Mouse (Mus musculus): ENCODE measurements around the gene Mthfsd. TPM values are rescaled to one million over a fixed set of nuclear protein-coding genes. Genes with fewer than 3 reads are reported as not detected.

Mthfsd gene
- polyA plus RNA-seq, 1 experiment from 2014 or later = 26.9 TPM

- Histone ChIP-seq H3K27ac (no peak overlapping the region), H3K4me1 (replicated peaks) (peaks cover 13% of the 10 kb centered on the region), H3K36me3 (no peaks in the 10 kb centered on the region), H3K9me3 (replicated peaks) (no peaks in the 10 kb centered on the region), H3K27me3 (peaks cover 92% of the 10 kb centered on the region), H3K9ac (no peak overlapping the region), H3K4me2 (no peak overlapping the region), H3K4me3 (replicated peaks) (no peak overlapping the region)
- DNase-seq (no peak), ATAC-seq (ENCODE audit: low read depth) (no peak)
- WGBS (ENCODE audit: insufficient replicate concordance) = 16% methylated on average over 16 of the region's 16 CpGs
These were observed 21.2 kb upstream of the Mthfsd start for GRCm38 (mm10) chr8:121129265-121129940.

GRCm38 (mm10) chr8:121128531-121129264 is 20.5 kb upstream of the Mthfsd start:
- Histone ChIP-seq H3K27ac (no peak overlapping the region), H3K9ac (no peak overlapping the region; the same call in 1 of the 2 replicates), H3K27me3 (peaks cover 92% of the 10 kb centered on the region), H3K4me2 (peak overlapping the region; percentile 12; the same call in 1 of the 2 replicates), H3K36me3 (no peaks in the 10 kb centered on the region), H3K4me3 (replicated peaks) (peak overlapping the region; percentile 10), H3K4me1 (replicated peaks) (peaks cover 13% of the 10 kb centered on the region), H3K9me3 (replicated peaks) (no peaks in the 10 kb centered on the region)
- ATAC-seq (ENCODE audit: low read depth) = no peak
- no peak for DNase-seq
- WGBS (ENCODE audit: insufficient replicate concordance) = 3% methylated on average over 54 of the region's 55 CpGs

- Histone ChIP-seq H3K27ac (no peak within 1 kb of the TSS), H3K9ac (no peak within 1 kb of the TSS; the same call in 1 of the 2 replicates), H3K4me3 (replicated peaks) (peak within 1 kb of the TSS; percentile 10), H3K4me1 (replicated peaks) (peaks cover 13% of the 10 kb centered on the region), H3K27me3 (peaks cover 96% of the 10 kb centered on the region), H3K4me2 (peak within 1 kb of the TSS; percentile 12; the same call in 1 of the 2 replicates), H3K36me3 (no peaks in the 10 kb centered on the region), H3K9me3 (replicated peaks) (no peaks in the 10 kb centered on the region)
- DNase-seq (no peak), ATAC-seq (ENCODE audit: low read depth) (no peak)
- WGBS (ENCODE audit: insufficient replicate concordance) = 2% methylated on average over 43 of the region's 43 CpGs
These were observed 19.7 kb upstream of the Mthfsd start, which contains the start of gene Foxl1 for GRCm38 (mm10) chr8:121127756-121128375. Gene Foxl1, plus strand, starts transcription at chr8:121127940.

GRCm38 (mm10) chr8:121127291-121127701 is 19.1 kb upstream of the Mthfsd start:
- Histone ChIP-seq H3K9ac (no peak overlapping the region), H3K27ac (no peak overlapping the region), H3K4me2 (no peak overlapping the region), H3K27me3 (peaks cover 99% of the 10 kb centered on the region), H3K36me3 (no peaks in the 10 kb centered on the region), H3K4me3 (replicated peaks) (no peak overlapping the region), H3K9me3 (replicated peaks) (no peaks in the 10 kb centered on the region), H3K4me1 (replicated peaks) (peaks cover 13% of the 10 kb centered on the region)
- no peak for DNase-seq
- 2% methylated on average over 11 of the region's 11 CpGs for WGBS (ENCODE audit: insufficient replicate concordance)
- ATAC-seq (ENCODE audit: low read depth) = no peak

- DNase-seq (no peak), ATAC-seq (ENCODE audit: low read depth) (no peak)
- Histone ChIP-seq H3K36me3 (no peaks in the 10 kb centered on the region), H3K4me1 (replicated peaks) (peaks cover 13% of the 10 kb centered on the region), H3K4me2 (no peak overlapping the region), H3K27me3 (peaks cover 99% of the 10 kb centered on the region), H3K27ac (no peak overlapping the region), H3K9ac (no peak overlapping the region), H3K4me3 (replicated peaks) (no peak overlapping the region), H3K9me3 (replicated peaks) (no peaks in the 10 kb centered on the region)
- WGBS (ENCODE audit: insufficient replicate concordance) = 8% methylated on average over 6 of the region's 6 CpGs
These were observed 18.5 kb upstream of the Mthfsd start for GRCm38 (mm10) chr8:121126694-121127093.

- ATAC-seq (ENCODE audit: low read depth) (no peak), DNase-seq (no peak)
- no peak overlapping the region for H3K9ac ChIP-seq
- peaks cover 100% of the 10 kb centered on the region for H3K27me3 ChIP-seq
- WGBS (ENCODE audit: insufficient replicate concordance) = 7% methylated on average over 6 of the region's 6 CpGs
- H3K4me1 ChIP-seq (replicated peaks) = peaks cover 13% of the 10 kb centered on the region
- H3K36me3 ChIP-seq = no peaks in the 10 kb centered on the region
- no peak overlapping the region for H3K4me2 ChIP-seq
- no peak overlapping the region for H3K27ac ChIP-seq
- no peaks in the 10 kb centered on the region for H3K9me3 ChIP-seq (replicated peaks)
- H3K4me3 ChIP-seq (replicated peaks) = no peak overlapping the region
These were observed 18.0 kb upstream of the Mthfsd start for GRCm38 (mm10) chr8:121126191-121126590.

- H3K4me2 ChIP-seq = peak overlapping the region; percentile 42
- no peaks in the 10 kb centered on the region for H3K9me3 ChIP-seq (replicated peaks)
- peaks cover 100% of the 10 kb centered on the region for H3K27me3 ChIP-seq
- peaks cover 13% of the 10 kb centered on the region for H3K4me1 ChIP-seq (replicated peaks)
- H3K27ac ChIP-seq = no peak overlapping the region
- WGBS (ENCODE audit: insufficient replicate concordance) = 1% methylated on average over 36 of the region's 36 CpGs
- DNase-seq (no peak), ATAC-seq (ENCODE audit: low read depth) (peak; percentile 41; the same call in 1 of the 2 replicates)
- H3K9ac ChIP-seq = peak overlapping the region; percentile 17; the same call in 1 of the 2 replicates
- H3K4me3 ChIP-seq (replicated peaks) = peak overlapping the region; percentile 28; the same call in 1 of the 2 replicates
- no peaks in the 10 kb centered on the region for H3K36me3 ChIP-seq
These were observed 17.2 kb upstream of the Mthfsd start for GRCm38 (mm10) chr8:121125311-121125876.

GRCm38 (mm10) chr8:121124547-121125239 is 16.5 kb upstream of the Mthfsd start:
- Histone ChIP-seq H3K4me3 (replicated peaks) (no peak overlapping the region), H3K4me1 (replicated peaks) (peaks cover 13% of the 10 kb centered on the region), H3K36me3 (no peaks in the 10 kb centered on the region), H3K27ac (no peak overlapping the region), H3K4me2 (no peak overlapping the region), H3K9ac (no peak overlapping the region), H3K9me3 (replicated peaks) (no peaks in the 10 kb centered on the region), H3K27me3 (peaks cover 100% of the 10 kb centered on the region)
- DNase-seq = no peak
- ATAC-seq (ENCODE audit: low read depth) = peak; percentile 23; the same call in 1 of the 2 replicates
- 6% methylated on average over 17 of the region's 17 CpGs for WGBS (ENCODE audit: insufficient replicate concordance)

GRCm38 (mm10) chr8:121123113-121123512 is 14.9 kb upstream of the Mthfsd start:
- WGBS (ENCODE audit: insufficient replicate concordance) = 51% methylated on average over 2 of the region's 2 CpGs
- Histone ChIP-seq H3K4me3 (replicated peaks) (no peak overlapping the region), H3K27ac (no peak overlapping the region), H3K4me1 (replicated peaks) (peaks cover 9% of the 10 kb centered on the region), H3K9me3 (replicated peaks) (no peaks in the 10 kb centered on the region), H3K27me3 (peaks cover 100% of the 10 kb centered on the region), H3K4me2 (no peak overlapping the region), H3K36me3 (no peaks in the 10 kb centered on the region), H3K9ac (no peak overlapping the region)
- DNase-seq (no peak), ATAC-seq (ENCODE audit: low read depth) (no peak)

- Histone ChIP-seq H3K4me1 (replicated peaks) (peaks cover 5% of the 10 kb centered on the region; the same call in 1 of the 2 replicates), H3K27me3 (peaks cover 100% of the 10 kb centered on the region), H3K9ac (no peak overlapping the region), H3K4me2 (no peak overlapping the region), H3K4me3 (replicated peaks) (no peak overlapping the region), H3K9me3 (replicated peaks) (no peaks in the 10 kb centered on the region), H3K27ac (no peak overlapping the region), H3K36me3 (no peaks in the 10 kb centered on the region)
- DNase-seq (no peak), ATAC-seq (ENCODE audit: low read depth) (no peak)
- WGBS (ENCODE audit: insufficient replicate concordance) = 26% methylated on average over 7 of the region's 7 CpGs
These were observed 14.2 kb upstream of the Mthfsd start for GRCm38 (mm10) chr8:121122368-121122767.

All from liver, embryonic 13.5 days (tissue).